Mouse (Mus musculus): ENCODE data around the gene Cpne2. TPM values are rescaled to one million over a fixed set of nuclear protein-coding genes. Genes with fewer than 3 reads are reported as not detected.

Cpne2 gene
- polyA plus RNA-seq, 1 experiment from 2014 or later: 12.9 TPM

GRCm38 (mm10) chr8:94567159-94567849 lies 34.5 kb downstream of the Cpne2 start:
- 75% methylated on average over 8 of the region's 8 CpGs for WGBS
- H3K4me2 ChIP-seq (ENCODE audit: low read length): no peak overlapping the region
- no peaks in the 10 kb centered on the region for H3K27me3 ChIP-seq (ENCODE audit: insufficient read depth, low read length)
- H3K4me1 ChIP-seq (replicated peaks; ENCODE audit: insufficient read depth, low read length): peaks cover 3% of the 10 kb centered on the region; the same call in 1 of the 2 replicates
- no peaks in the 10 kb centered on the region for H3K9me3 ChIP-seq (replicated peaks; ENCODE audit: low read length)
- no peak for DNase-seq (ENCODE audit: low spot score)
- H3K4me3 ChIP-seq (replicated peaks; ENCODE audit: low read depth, low read length): no peak overlapping the region
- no peaks in the 10 kb centered on the region for H3K36me3 ChIP-seq (ENCODE audit: insufficient read depth, low read length)
- H3K9ac ChIP-seq (ENCODE audit: low read depth, low read length): no peak overlapping the region
- TF ChIP-seq CTCF (IDR thresholded peaks at IDR 0.05; ENCODE audit: low read depth): no peak
- no peak overlapping the region for H3K27ac ChIP-seq
- no peak for ATAC-seq (replicated peaks; ENCODE audit: low FRiP score, low read depth)

GRCm38 (mm10) chr8:94568098-94568497 lies 35.3 kb downstream of the Cpne2 start:
- TF ChIP-seq CTCF (IDR thresholded peaks at IDR 0.05; ENCODE audit: low read depth): no peak
- no peak overlapping the region for H3K27ac ChIP-seq
- H3K9me3 ChIP-seq (replicated peaks; ENCODE audit: low read length): no peaks in the 10 kb centered on the region
- H3K27me3 ChIP-seq (ENCODE audit: insufficient read depth, low read length): no peaks in the 10 kb centered on the region
- no peak overlapping the region for H3K4me3 ChIP-seq (replicated peaks; ENCODE audit: low read depth, low read length)
- no peak for DNase-seq (ENCODE audit: low spot score)
- peaks cover 3% of the 10 kb centered on the region; the same call in 1 of the 2 replicates for H3K4me1 ChIP-seq (replicated peaks; ENCODE audit: insufficient read depth, low read length)
- no peak for ATAC-seq (replicated peaks; ENCODE audit: low FRiP score, low read depth)
- WGBS: 84% methylated on average over 8 of the region's 8 CpGs
- H3K9ac ChIP-seq (ENCODE audit: low read depth, low read length): no peak overlapping the region
- H3K4me2 ChIP-seq (ENCODE audit: low read length): no peak overlapping the region
- H3K36me3 ChIP-seq (ENCODE audit: insufficient read depth, low read length): 0 out of 2 replicates have a peak, but pooled peaks cover under 1% of the 10 kb centered on the region

- WGBS: 67% methylated on average over 1 of the region's 1 CpGs
- ATAC-seq (replicated peaks; ENCODE audit: low FRiP score, low read depth): no peak
- no peak overlapping the region for H3K4me2 ChIP-seq (ENCODE audit: low read length)
- no peak overlapping the region for H3K9ac ChIP-seq (ENCODE audit: low read depth, low read length)
- peaks cover 13% of the 10 kb centered on the region for H3K36me3 ChIP-seq (ENCODE audit: insufficient read depth, low read length)
- no peak overlapping the region for H3K27ac ChIP-seq
- peaks cover 3% of the 10 kb centered on the region; the same call in 1 of the 2 replicates for H3K4me1 ChIP-seq (replicated peaks; ENCODE audit: insufficient read depth, low read length)
- no peaks in the 10 kb centered on the region for H3K27me3 ChIP-seq (ENCODE audit: insufficient read depth, low read length)
- H3K4me3 ChIP-seq (replicated peaks; ENCODE audit: low read depth, low read length): no peak overlapping the region
- no peak for DNase-seq (ENCODE audit: low spot score)
- H3K9me3 ChIP-seq (replicated peaks; ENCODE audit: low read length): no peaks in the 10 kb centered on the region
- TF ChIP-seq CTCF (IDR thresholded peaks at IDR 0.05; ENCODE audit: low read depth): no peak
These were observed 36.6 kb downstream of the Cpne2 start for GRCm38 (mm10) chr8:94569419-94569818.

DNA sequence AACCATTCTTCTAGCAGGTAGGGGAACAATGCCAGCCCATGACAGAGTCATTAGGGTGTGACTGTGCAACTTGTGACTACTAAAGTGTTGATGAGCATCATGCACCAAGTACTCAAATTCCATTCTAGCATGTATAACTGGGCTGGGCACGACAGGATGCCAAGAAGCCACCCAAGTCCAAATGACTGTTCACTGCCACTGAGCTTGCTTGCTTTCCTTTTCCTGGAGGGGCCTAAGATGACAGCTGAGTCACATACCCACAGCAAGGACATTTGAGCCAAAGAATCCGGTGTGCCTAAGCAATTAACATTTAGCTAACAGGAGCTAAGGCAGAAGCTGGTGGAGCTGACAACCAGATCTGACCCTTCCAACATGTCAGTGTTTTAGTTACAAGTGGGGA lies 39.1 kb downstream of the Cpne2 start:
- Histone ChIP-seq H3K4me1 (replicated peaks; ENCODE audit: insufficient read depth, low read length) (peaks cover under 1% of the 10 kb centered on the region; the same call in 1 of the 2 replicates), H3K27me3 (ENCODE audit: insufficient read depth, low read length) (no peaks in the 10 kb centered on the region), H3K4me2 (ENCODE audit: low read length) (no peak overlapping the region), H3K9ac (ENCODE audit: low read depth, low read length) (no peak overlapping the region), H3K9me3 (replicated peaks; ENCODE audit: low read length) (no peaks in the 10 kb centered on the region), H3K36me3 (ENCODE audit: insufficient read depth, low read length) (peaks cover 34% of the 10 kb centered on the region), H3K4me3 (replicated peaks; ENCODE audit: low read depth, low read length) (no peak overlapping the region), H3K27ac (no peak overlapping the region)
- ATAC-seq (replicated peaks; ENCODE audit: low FRiP score, low read depth) (no peak), DNase-seq (ENCODE audit: low spot score) (no peak)
- no peak for TF ChIP-seq CTCF (IDR thresholded peaks at IDR 0.05; ENCODE audit: low read depth)
- 60% methylated on average over 2 of the region's 2 CpGs for WGBS

DNA sequence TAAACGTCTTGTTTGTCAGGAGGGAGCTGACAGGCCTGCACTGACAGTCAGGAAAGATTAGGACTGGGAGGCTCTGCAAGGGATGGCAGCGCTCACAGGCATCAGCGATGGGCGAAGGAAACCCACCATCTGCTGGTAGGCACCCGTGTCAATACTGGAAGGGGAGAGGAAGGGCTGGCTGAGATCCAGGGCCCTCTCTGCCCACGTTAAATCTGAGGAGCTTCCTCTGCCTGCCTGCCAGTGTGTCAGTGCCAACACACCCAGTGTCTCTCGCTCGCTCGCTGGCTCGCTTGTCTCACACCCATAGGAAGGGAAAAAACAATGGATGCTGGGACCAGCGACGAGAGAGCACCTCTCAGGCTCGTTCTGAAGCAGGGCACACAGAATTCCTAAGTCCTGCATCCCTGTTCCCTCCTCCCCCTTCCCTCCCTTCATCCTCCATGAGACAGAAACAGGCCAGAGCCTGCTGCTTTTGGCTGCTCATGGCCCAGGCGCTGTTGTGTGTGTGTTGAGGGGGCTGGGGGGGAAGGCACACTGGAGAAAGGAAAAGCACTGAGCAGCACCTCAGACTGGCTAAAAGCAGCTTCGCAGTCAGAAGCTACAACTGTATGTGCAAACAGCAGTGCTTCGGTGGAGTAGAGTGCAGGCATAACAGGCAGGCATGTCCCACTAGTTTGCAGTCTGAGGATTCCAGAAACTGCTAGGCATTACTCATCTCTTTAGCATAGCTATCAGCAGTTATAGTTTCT lies 41.5 kb downstream of the Cpne2 start:
- WGBS: 89% methylated on average over 16 of the region's 16 CpGs
- DNase-seq (ENCODE audit: low spot score) (no peak), ATAC-seq (replicated peaks; ENCODE audit: low FRiP score, low read depth) (no peak)
- no peaks in the 10 kb centered on the region for H3K4me1 ChIP-seq (replicated peaks; ENCODE audit: insufficient read depth, low read length)
- H3K36me3 ChIP-seq (ENCODE audit: insufficient read depth, low read length): peaks cover 46% of the 10 kb centered on the region
- no peak overlapping the region for H3K27ac ChIP-seq
- H3K4me3 ChIP-seq (replicated peaks; ENCODE audit: low read depth, low read length): no peak overlapping the region
- no peaks in the 10 kb centered on the region for H3K9me3 ChIP-seq (replicated peaks; ENCODE audit: low read length)
- no peak overlapping the region for H3K9ac ChIP-seq (ENCODE audit: low read depth, low read length)
- TF ChIP-seq CTCF (IDR thresholded peaks at IDR 0.05; ENCODE audit: low read depth): no peak
- no peak overlapping the region for H3K4me2 ChIP-seq (ENCODE audit: low read length)
- H3K27me3 ChIP-seq (ENCODE audit: insufficient read depth, low read length): no peaks in the 10 kb centered on the region

- Histone ChIP-seq H3K9ac (ENCODE audit: low read depth, low read length) (no peak overlapping the region), H3K36me3 (ENCODE audit: insufficient read depth, low read length) (peaks cover 51% of the 10 kb centered on the region), H3K4me3 (replicated peaks; ENCODE audit: low read depth, low read length) (no peak overlapping the region), H3K9me3 (replicated peaks; ENCODE audit: low read length) (no peaks in the 10 kb centered on the region), H3K27ac (no peak overlapping the region), H3K4me1 (replicated peaks; ENCODE audit: insufficient read depth, low read length) (no peaks in the 10 kb centered on the region), H3K4me2 (ENCODE audit: low read length) (no peak overlapping the region), H3K27me3 (ENCODE audit: insufficient read depth, low read length) (no peaks in the 10 kb centered on the region)
- TF ChIP-seq CTCF (IDR thresholded peaks at IDR 0.05; ENCODE audit: low read depth): no peak
- 91% methylated on average over 4 of the region's 4 CpGs for WGBS
- DNase-seq (ENCODE audit: low spot score) (no peak), ATAC-seq (replicated peaks; ENCODE audit: low FRiP score, low read depth) (no peak)
These were observed 42.4 kb downstream of the Cpne2 start for GRCm38 (mm10) chr8:94575148-94575547.

Measured in kidney, postnatal 0 days (tissue).